Mouse (Mus musculus) stomach, embryonic 14.5 days (tissue): ENCODE data around the gene Fam107b. TPM values are rescaled to one million over a fixed set of nuclear protein-coding genes. Genes with fewer than 3 reads are reported as not detected.

Experiments
- ATAC-seq: fragments of 200-750 bp; cut with Nextera tagmentation; 2 replicates; pipeline ENCODE4 v1.8.0; 2017; ENCODE audit warnings: low read depth, moderate TSS enrichment; ENCODE audit not compliant: insufficient number of reproducible peaks, insufficient read depth, low FRiP score
- H3K27ac ChIP-seq: fragments of 300-500 bp; sonication (generic); 2 replicates; pipeline ENCODE4 v1.5.1; 2014; ENCODE audit warnings: mild to moderate bottlenecking, low read length, moderate library complexity, mixed read lengths
- H3K27me3 ChIP-seq: fragments of 300-500 bp; sonication (generic); 2 replicates; pipeline ENCODE4 v1.6.1; 2014; ENCODE audit warnings: low read length, control low read depth, mixed read lengths; ENCODE audit not compliant: control insufficient read depth, insufficient read depth
- H3K36me3 ChIP-seq: fragments of 300-500 bp; sonication (generic); 2 replicates; pipeline ENCODE4 v1.6.1; 2014; ENCODE audit warnings: mild to moderate bottlenecking, control low read depth, low read length, moderate library complexity, mixed read lengths; ENCODE audit not compliant: control insufficient read depth, insufficient read depth
- H3K4me1 ChIP-seq: fragments of 300-500 bp; sonication (generic); 2 replicates; pipeline ENCODE4 v1.6.1; 2014; ENCODE audit warnings: low read length, control low read depth, mixed read lengths; ENCODE audit not compliant: control insufficient read depth, insufficient read depth
- H3K4me2 ChIP-seq: fragments of 300-500 bp; sonication (generic); replicated peaks from 2 replicates; pipeline ENCODE4 v1.6.1; 2014; ENCODE audit warnings: low read depth, low read length, control low read depth
- H3K4me3 ChIP-seq: fragments of 300-500 bp; sonication (generic); 2 replicates; pipeline ENCODE4 v1.5.1; 2014; ENCODE audit warnings: low read depth, low read length, control low read depth
- H3K9ac ChIP-seq: fragments of 300-500 bp; sonication (generic); replicated peaks from 2 replicates; pipeline ENCODE4 v1.6.1; 2014; ENCODE audit warnings: low read depth, mild to moderate bottlenecking, control low read depth, low read length, moderate library complexity, mixed read lengths
- H3K9me3 ChIP-seq: fragments of 300-500 bp; sonication (generic); 2 replicates; pipeline ENCODE4 v1.6.1; 2016; ENCODE audit warnings: low read depth, low read length, control low read depth; ENCODE audit not compliant: control insufficient read depth
- WGBS: fragments of 180-500 bp; shearing (Covaris S2); extraction: QIAGEN DNeasy Blood & Tissue Kit; methylation state at CpG from one replicate; pipeline ENCODE4 v1.1.7; 2014; 5-methylcytosine and 5-hydroxymethylcytosine counted together
- polyA plus RNA-seq: library from polyadenylated mRNA; unstranded; fragments of >200 nt; fragmentation: Nextera tagmentation; extraction: Ambion mirVana; gene quantifications from 2 replicates; pipeline ENCODE4 v1.2.1, GENCODE M21; 2014

Gene Fam107b
- polyA plus RNA-seq, 1 experiment from 2014 or later: 55.4 TPM

- H3K4me2 ChIP-seq: no peak overlapping the region
- H3K4me3 ChIP-seq: no peak overlapping the region
- H3K4me1 ChIP-seq: no peaks in the 10 kb centered on the region
- H3K36me3 ChIP-seq: no peaks in the 10 kb centered on the region
- ATAC-seq: no peak
- H3K27ac ChIP-seq: no peak overlapping the region
- WGBS: 56% methylated on average over 2 of the region's 2 CpGs
- no peaks in the 10 kb centered on the region for H3K9me3 ChIP-seq
- H3K27me3 ChIP-seq: no peaks in the 10 kb centered on the region
- no peak overlapping the region for H3K9ac ChIP-seq
These were observed 24.5 kb downstream of the Fam107b start for GRCm38 (mm10) chr2:3594663-3595318.

GRCm38 (mm10) chr2:3600421-3600820, 30.1 kb downstream of the Fam107b start:
- H3K4me3 ChIP-seq: no peak overlapping the region
- H3K27me3 ChIP-seq: no peaks in the 10 kb centered on the region
- H3K4me2 ChIP-seq: no peak overlapping the region
- H3K4me1 ChIP-seq: no peaks in the 10 kb centered on the region
- no peak for ATAC-seq
- 66% methylated on average over 3 of the region's 3 CpGs for WGBS
- H3K9ac ChIP-seq: no peak overlapping the region
- H3K27ac ChIP-seq: no peak overlapping the region
- H3K9me3 ChIP-seq: no peaks in the 10 kb centered on the region
- H3K36me3 ChIP-seq: no peaks in the 10 kb centered on the region

- Histone ChIP-seq H3K4me3 (no peak overlapping the region), H3K4me1 (no peaks in the 10 kb centered on the region), H3K27me3 (no peaks in the 10 kb centered on the region), H3K36me3 (no peaks in the 10 kb centered on the region), H3K27ac (no peak overlapping the region), H3K9ac (no peak overlapping the region), H3K9me3 (no peaks in the 10 kb centered on the region), H3K4me2 (no peak overlapping the region)
- ATAC-seq: no peak
- 84% methylated on average over 3 of the region's 3 CpGs for whole genome bisulfite sequencing
These were observed 32.3 kb downstream of the Fam107b start for GRCm38 (mm10) chr2:3602599-3602998.

GRCm38 (mm10) chr2:3603181-3603580, 32.9 kb downstream of the Fam107b start:
- H3K36me3 ChIP-seq: no peaks in the 10 kb centered on the region
- ATAC-seq: no peak
- no peak overlapping the region for H3K4me3 ChIP-seq
- no peaks in the 10 kb centered on the region for H3K4me1 ChIP-seq
- no peak overlapping the region for H3K9ac ChIP-seq
- no peaks in the 10 kb centered on the region for H3K27me3 ChIP-seq
- H3K27ac ChIP-seq: no peak overlapping the region
- whole genome bisulfite sequencing: 79% methylated on average over 5 of the region's 5 CpGs
- H3K4me2 ChIP-seq: no peak overlapping the region
- no peaks in the 10 kb centered on the region for H3K9me3 ChIP-seq

- no peaks in the 10 kb centered on the region for H3K9me3 ChIP-seq
- 47% methylated on average over 8 of the region's 8 CpGs for WGBS
These were observed 38.9 kb downstream of the Fam107b start for GRCm38 (mm10) chr2:3608868-3609854.

GRCm38 (mm10) chr2:3618446-3618845, 48.2 kb downstream of the Fam107b start:
- no peak for ATAC-seq
- WGBS: 86% methylated on average over 1 of the region's 1 CpGs

More at GRCm38 (mm10) chr2:3608868-3609854, 38.9 kb downstream of the Fam107b start:
- Histone ChIP-seq H3K36me3 (no peaks in the 10 kb centered on the region), H3K4me1 (no peaks in the 10 kb centered on the region), H3K27me3 (no peaks in the 10 kb centered on the region), H3K4me2 (no peak overlapping the region), H3K9ac (no peak overlapping the region), H3K4me3 (no peak overlapping the region), H3K27ac (no peak overlapping the region)
- ATAC-seq: no peak

GRCm38 (mm10) chr2:3621568-3621967, 51.3 kb downstream of the Fam107b start:
- Histone ChIP-seq H3K27me3 (no peaks in the 10 kb centered on the region), H3K4me1 (no peaks in the 10 kb centered on the region), H3K4me3 (no peak overlapping the region), H3K9me3 (no peaks in the 10 kb centered on the region), H3K27ac (no peak overlapping the region), H3K36me3 (no peaks in the 10 kb centered on the region), H3K9ac (no peak overlapping the region), H3K4me2 (no peak overlapping the region)
- ATAC-seq: no peak
- 74% methylated on average over 6 of the region's 6 CpGs for WGBS

More at GRCm38 (mm10) chr2:3618446-3618845, 48.2 kb downstream of the Fam107b start:
- Histone ChIP-seq H3K9ac (no peak overlapping the region), H3K27ac (no peak overlapping the region), H3K4me3 (no peak overlapping the region), H3K4me1 (no peaks in the 10 kb centered on the region), H3K36me3 (no peaks in the 10 kb centered on the region), H3K9me3 (no peaks in the 10 kb centered on the region), H3K27me3 (no peaks in the 10 kb centered on the region), H3K4me2 (no peak overlapping the region)

- 96% methylated on average over 2 of the region's 2 CpGs for WGBS
- ATAC-seq: no peak
- Histone ChIP-seq H3K36me3 (no peaks in the 10 kb centered on the region), H3K4me1 (no peaks in the 10 kb centered on the region), H3K27me3 (no peaks in the 10 kb centered on the region), H3K4me3 (no peak overlapping the region), H3K27ac (no peak overlapping the region), H3K9me3 (no peaks in the 10 kb centered on the region), H3K4me2 (no peak overlapping the region), H3K9ac (no peak overlapping the region)
These were observed 51.9 kb downstream of the Fam107b start for GRCm38 (mm10) chr2:3622158-3622557.
